Mouse (Mus musculus): ENCODE data around the gene Cutc. TPM values are rescaled to one million over a fixed set of nuclear protein-coding genes. Genes with fewer than 3 reads are reported as not detected.

Cutc gene
- 7.5 and 7.8 TPM in 2 replicates for polyA plus RNA-seq (2015; fragmentation: Nextera tagmentation; extraction: Ambion mirVana)

GRCm38 (mm10) chr19:43752489-43753225 lies at the start of gene Cutc, which contains the start of gene Cox15:
Gene Cutc, plus strand, starts transcription at chr19:43752996.
Gene Cox15, minus strand, starts transcription at chr19:43753000.
- peak within 1 kb of the TSS; percentile 68 for H3K4me3 ChIP-seq
- ATAC-seq (replicated peaks), result peak; percentile 95
- no peaks in the 10 kb centered on the region for H3K9me3 ChIP-seq
- H3K36me3 ChIP-seq, result peaks cover 23% of the 10 kb centered on the region
- peak within 1 kb of the TSS; percentile 99 for H3K27ac ChIP-seq (replicated peaks)
- H3K4me1 ChIP-seq, result peaks cover 16% of the 10 kb centered on the region
- no peaks in the 10 kb centered on the region for H3K27me3 ChIP-seq
- peak within 1 kb of the TSS; percentile 80 for H3K9ac ChIP-seq (replicated peaks)
- peak within 1 kb of the TSS; percentile 59 for H3K4me2 ChIP-seq (replicated peaks)
- WGBS, result under 1% methylated on average over 62 of the region's 62 CpGs

GRCm38 (mm10) chr19:43704211-43704610 lies 48.6 kb upstream of the Cutc start:
- H3K27me3 ChIP-seq, result no peaks in the 10 kb centered on the region
- H3K4me1 ChIP-seq, result no peaks in the 10 kb centered on the region
- whole genome bisulfite sequencing, result 90% methylated on average over 11 of the region's 11 CpGs
- no peak overlapping the region for H3K9ac ChIP-seq (replicated peaks)
- peaks cover 56% of the 10 kb centered on the region for H3K36me3 ChIP-seq
- H3K9me3 ChIP-seq, result no peaks in the 10 kb centered on the region
- no peak overlapping the region for H3K27ac ChIP-seq (replicated peaks)
- ATAC-seq (replicated peaks), result no peak
- H3K4me3 ChIP-seq, result no peak overlapping the region
- no peak overlapping the region for H3K4me2 ChIP-seq (replicated peaks)

- no peak overlapping the region for H3K9ac ChIP-seq (replicated peaks)
- H3K36me3 ChIP-seq, result peaks cover 55% of the 10 kb centered on the region
- ATAC-seq (replicated peaks), result no peak
- WGBS, result 89% methylated on average over 17 of the region's 17 CpGs
- H3K4me2 ChIP-seq (replicated peaks), result no peak overlapping the region
- no peaks in the 10 kb centered on the region for H3K4me1 ChIP-seq
- no peak overlapping the region for H3K27ac ChIP-seq (replicated peaks)
- H3K27me3 ChIP-seq, result no peaks in the 10 kb centered on the region
- no peak overlapping the region for H3K4me3 ChIP-seq
- H3K9me3 ChIP-seq, result no peaks in the 10 kb centered on the region
Observed at GRCm38 (mm10) chr19:43704787-43705497, 47.9 kb upstream of the Cutc start.

- 87% methylated on average over 7 of the region's 7 CpGs for WGBS
- no peak overlapping the region for H3K4me2 ChIP-seq (replicated peaks)
- H3K4me1 ChIP-seq, result no peaks in the 10 kb centered on the region
- no peak overlapping the region for H3K27ac ChIP-seq (replicated peaks)
- H3K9me3 ChIP-seq, result no peaks in the 10 kb centered on the region
- H3K36me3 ChIP-seq, result peaks cover 53% of the 10 kb centered on the region
- H3K9ac ChIP-seq (replicated peaks), result no peak overlapping the region
- ATAC-seq (replicated peaks), result no peak
- H3K27me3 ChIP-seq, result no peaks in the 10 kb centered on the region
- H3K4me3 ChIP-seq, result no peak overlapping the region
Observed at GRCm38 (mm10) chr19:43708206-43708605, 44.6 kb upstream of the Cutc start.

GRCm38 (mm10) chr19:43709317-43709716 lies 43.5 kb upstream of the Cutc start:
- no peak for ATAC-seq (replicated peaks)
- Histone ChIP-seq H3K4me1 (no peaks in the 10 kb centered on the region), H3K27ac (replicated peaks) (no peak overlapping the region), H3K27me3 (no peaks in the 10 kb centered on the region), H3K4me2 (replicated peaks) (no peak overlapping the region), H3K36me3 (peaks cover 46% of the 10 kb centered on the region), H3K9me3 (no peaks in the 10 kb centered on the region), H3K4me3 (no peak overlapping the region), H3K9ac (replicated peaks) (no peak overlapping the region)
- WGBS, result 76% methylated on average over 8 of the region's 8 CpGs

GRCm38 (mm10) chr19:43711159-43711916 lies 41.5 kb upstream of the Cutc start:
- Histone ChIP-seq H3K9me3 (no peaks in the 10 kb centered on the region), H3K27me3 (no peaks in the 10 kb centered on the region), H3K27ac (replicated peaks) (no peak overlapping the region), H3K4me1 (no peaks in the 10 kb centered on the region), H3K9ac (replicated peaks) (no peak overlapping the region), H3K4me2 (replicated peaks) (no peak overlapping the region), H3K4me3 (no peak overlapping the region), H3K36me3 (peaks cover 32% of the 10 kb centered on the region)
- no peak for ATAC-seq (replicated peaks)
- 62% methylated on average over 22 of the region's 22 CpGs for WGBS

- no peaks in the 10 kb centered on the region for H3K27me3 ChIP-seq
- no peak overlapping the region for H3K4me2 ChIP-seq (replicated peaks)
- no peak overlapping the region for H3K27ac ChIP-seq (replicated peaks)
- 85% methylated on average over 5 of the region's 5 CpGs for WGBS
- H3K9ac ChIP-seq (replicated peaks), result no peak overlapping the region
- no peaks in the 10 kb centered on the region for H3K9me3 ChIP-seq
- no peak for ATAC-seq (replicated peaks)
- no peak overlapping the region for H3K4me3 ChIP-seq
- H3K4me1 ChIP-seq, result no peaks in the 10 kb centered on the region
- peaks cover 27% of the 10 kb centered on the region for H3K36me3 ChIP-seq
Observed at GRCm38 (mm10) chr19:43711971-43712370, 40.8 kb upstream of the Cutc start.

GRCm38 (mm10) chr19:43720061-43720460 lies 32.7 kb upstream of the Cutc start:
- no peaks in the 10 kb centered on the region for H3K27me3 ChIP-seq
- H3K27ac ChIP-seq (replicated peaks), result no peak overlapping the region
- peaks cover 31% of the 10 kb centered on the region for H3K36me3 ChIP-seq
- no peaks in the 10 kb centered on the region for H3K4me1 ChIP-seq
- H3K9me3 ChIP-seq, result no peaks in the 10 kb centered on the region
- no peak overlapping the region for H3K4me2 ChIP-seq (replicated peaks)
- H3K4me3 ChIP-seq, result no peak overlapping the region
- no peak for ATAC-seq (replicated peaks)
- 94% methylated on average over 11 of the region's 11 CpGs for WGBS
- H3K9ac ChIP-seq (replicated peaks), result no peak overlapping the region

GRCm38 (mm10) chr19:43722891-43723290 lies 29.9 kb upstream of the Cutc start:
- Histone ChIP-seq H3K27me3 (no peaks in the 10 kb centered on the region), H3K9ac (replicated peaks) (no peak overlapping the region), H3K4me1 (no peaks in the 10 kb centered on the region), H3K27ac (replicated peaks) (no peak overlapping the region), H3K4me3 (no peak overlapping the region), H3K4me2 (replicated peaks) (no peak overlapping the region), H3K9me3 (no peaks in the 10 kb centered on the region), H3K36me3 (peaks cover 40% of the 10 kb centered on the region)
- 68% methylated on average over 8 of the region's 8 CpGs for WGBS
- no peak for ATAC-seq (replicated peaks)

GRCm38 (mm10) chr19:43723501-43723900 lies 29.3 kb upstream of the Cutc start:
- Histone ChIP-seq H3K9me3 (no peaks in the 10 kb centered on the region), H3K4me3 (no peak overlapping the region), H3K27ac (replicated peaks) (no peak overlapping the region), H3K36me3 (peaks cover 39% of the 10 kb centered on the region), H3K27me3 (no peaks in the 10 kb centered on the region), H3K9ac (replicated peaks) (no peak overlapping the region), H3K4me1 (no peaks in the 10 kb centered on the region), H3K4me2 (replicated peaks) (no peak overlapping the region)
- no peak for ATAC-seq (replicated peaks)
- WGBS, result 92% methylated on average over 10 of the region's 10 CpGs

GRCm38 (mm10) chr19:43724194-43724593 lies 28.6 kb upstream of the Cutc start:
- H3K27ac ChIP-seq (replicated peaks), result no peak overlapping the region
- no peak for ATAC-seq (replicated peaks)
- no peaks in the 10 kb centered on the region for H3K4me1 ChIP-seq
- no peaks in the 10 kb centered on the region for H3K9me3 ChIP-seq
- no peak overlapping the region for H3K4me2 ChIP-seq (replicated peaks)
- H3K27me3 ChIP-seq, result no peaks in the 10 kb centered on the region
- H3K36me3 ChIP-seq, result peaks cover 36% of the 10 kb centered on the region
- no peak overlapping the region for H3K4me3 ChIP-seq
- no peak overlapping the region for H3K9ac ChIP-seq (replicated peaks)
- 94% methylated on average over 20 of the region's 20 CpGs for WGBS

- Histone ChIP-seq H3K4me2 (replicated peaks) (no peak overlapping the region), H3K4me3 (no peak overlapping the region), H3K9ac (replicated peaks) (no peak overlapping the region), H3K4me1 (no peaks in the 10 kb centered on the region), H3K36me3 (peaks cover 33% of the 10 kb centered on the region), H3K27ac (replicated peaks) (no peak overlapping the region), H3K9me3 (no peaks in the 10 kb centered on the region), H3K27me3 (no peaks in the 10 kb centered on the region)
- ATAC-seq (replicated peaks), result no peak
- 90% methylated on average over 7 of the region's 7 CpGs for WGBS
Observed at GRCm38 (mm10) chr19:43724821-43725220, 28.0 kb upstream of the Cutc start.

Measured in forebrain, embryonic 15.5 days (tissue).